Mouse (Mus musculus) adrenal gland, adult 8-10 months (tissue): ENCODE data around the gene Ifi202b. TPM values are rescaled to one million over a fixed set of nuclear protein-coding genes. Genes with fewer than 3 reads are reported as not detected.
"Not testable (repeated sequence)": the region's sequence is repeated elsewhere in the genome, so short reads cannot be mapped to it uniquely, and the experiment has no call there.

Source experiments
- DNase-seq: peaks from one replicate; pipeline ENCODE4 v3.0.0; 2022
- total RNA-seq, 4 experiments: library from RNA; stranded (reverse); gene quantifications; 2 replicates each; pipeline ENCODE4 v1.2.4; 2022

Ifi202b gene
- not detected for total RNA-seq

GRCm38 (mm10) chr1:173982694-173983305 lies at the start of gene Ifi202b:
Gene Ifi202b (minus strand): TSS chr1:173982744.
- not testable (repeated sequence) for DNase-seq

DNA sequence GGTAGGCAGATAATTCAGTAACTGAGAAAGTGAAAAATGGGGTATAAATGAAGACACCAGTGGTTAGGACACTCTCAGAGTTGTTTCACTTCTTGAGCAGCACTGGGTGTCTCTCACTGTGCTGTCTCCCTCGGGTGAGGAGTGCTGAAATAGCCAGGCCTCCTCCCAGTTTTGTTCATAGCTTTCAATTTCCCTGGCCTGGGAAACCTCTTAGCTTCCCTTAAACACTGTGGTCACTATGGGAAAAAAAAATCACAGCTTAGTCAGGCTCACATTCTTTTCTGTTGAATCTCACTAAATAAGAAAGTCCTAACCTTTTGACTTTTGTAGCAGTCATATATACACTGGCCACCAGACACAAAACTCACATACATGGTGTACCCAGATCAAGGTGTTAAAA lies 49.2 kb upstream of the Ifi202b start, which contains the start of gene Ifi205:
Gene Ifi205 (minus strand): TSS at position 113 of the 400 bp plus-strand sequence.
- DNase-seq = no peak

- not testable (repeated sequence) for DNase-seq
These were observed 24.5 kb upstream of the Ifi202b start for GRCm38 (mm10) chr1:174007050-174007449.

GRCm38 (mm10) chr1:174004352-174005109 lies 22.0 kb upstream of the Ifi202b start:
- not testable (repeated sequence) for DNase-seq

DNA sequence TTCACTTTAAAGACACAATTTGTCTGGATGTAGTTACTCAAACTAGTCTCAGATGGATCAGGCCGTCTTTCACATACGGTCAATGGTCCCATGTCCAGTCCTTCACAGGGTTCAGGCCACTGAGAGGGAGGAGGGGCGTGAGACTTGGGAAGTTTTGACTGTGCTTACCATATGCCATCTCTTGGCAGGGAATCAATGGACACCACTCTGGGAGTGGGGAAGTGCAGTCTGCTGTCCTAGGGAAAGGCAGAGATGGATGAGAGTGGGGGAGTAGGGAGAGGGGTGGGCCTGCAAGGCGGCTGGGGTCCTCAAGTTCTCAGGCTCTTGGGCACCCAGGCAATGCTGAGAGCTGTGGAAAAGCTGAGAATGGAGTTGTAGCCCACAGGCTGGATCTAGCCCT lies 12.5 kb upstream of the Ifi202b start:
- no peak for DNase-seq

- DNase-seq = not testable (repeated sequence)
These were observed 1.5 kb downstream of the Ifi202b start for GRCm38 (mm10) chr1:173981038-173981437.

- DNase-seq = no peak
These were observed 4.9 kb downstream of the Ifi202b start for GRCm38 (mm10) chr1:173977622-173978021.

DNA sequence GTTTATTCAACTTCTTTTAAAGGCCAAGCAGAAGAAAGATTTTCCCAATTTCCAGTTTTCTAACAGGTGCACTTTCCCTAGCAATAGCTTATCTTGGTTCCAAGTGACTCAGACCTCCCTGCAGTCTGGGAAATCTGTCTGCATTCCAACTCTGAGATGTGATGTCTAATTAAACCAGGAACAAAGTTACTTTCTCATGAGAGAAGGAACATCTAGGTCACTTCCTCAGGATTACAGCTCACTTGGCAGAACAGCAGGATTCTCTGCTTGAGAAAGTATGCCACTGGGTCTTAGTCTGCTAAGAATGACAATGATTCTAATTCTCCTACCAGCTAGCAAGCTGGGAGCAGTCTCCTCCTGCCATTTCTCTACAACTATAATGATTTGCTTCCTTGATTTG lies 9.4 kb downstream of the Ifi202b start:
- no peak for DNase-seq

GRCm38 (mm10) chr1:173961491-173961890 lies 21.1 kb downstream of the Ifi202b start:
- not testable (repeated sequence) for DNase-seq

DNA sequence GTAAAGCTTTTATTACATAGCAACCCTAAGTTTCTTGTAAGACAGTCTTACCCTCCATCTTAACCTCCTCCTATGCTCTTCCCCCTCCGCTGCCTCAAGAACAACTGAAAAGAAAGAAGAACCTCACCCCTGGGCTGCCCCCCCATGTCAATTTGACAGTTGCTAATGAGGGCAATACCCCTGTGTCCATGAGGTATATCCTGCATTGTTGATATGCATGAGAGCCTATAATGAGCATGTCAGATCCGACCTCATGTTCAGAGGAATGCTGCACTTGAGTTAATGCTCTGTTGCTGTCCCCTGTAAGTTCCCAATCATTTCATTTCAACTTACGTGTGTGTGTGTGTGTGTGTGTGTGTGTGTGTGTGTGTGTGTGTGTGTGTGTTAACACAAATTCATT lies 22.5 kb downstream of the Ifi202b start:
- not testable (repeated sequence) for DNase-seq

GRCm38 (mm10) chr1:173955839-173956527 lies 26.6 kb downstream of the Ifi202b start:
- DNase-seq = not testable (repeated sequence)

DNA sequence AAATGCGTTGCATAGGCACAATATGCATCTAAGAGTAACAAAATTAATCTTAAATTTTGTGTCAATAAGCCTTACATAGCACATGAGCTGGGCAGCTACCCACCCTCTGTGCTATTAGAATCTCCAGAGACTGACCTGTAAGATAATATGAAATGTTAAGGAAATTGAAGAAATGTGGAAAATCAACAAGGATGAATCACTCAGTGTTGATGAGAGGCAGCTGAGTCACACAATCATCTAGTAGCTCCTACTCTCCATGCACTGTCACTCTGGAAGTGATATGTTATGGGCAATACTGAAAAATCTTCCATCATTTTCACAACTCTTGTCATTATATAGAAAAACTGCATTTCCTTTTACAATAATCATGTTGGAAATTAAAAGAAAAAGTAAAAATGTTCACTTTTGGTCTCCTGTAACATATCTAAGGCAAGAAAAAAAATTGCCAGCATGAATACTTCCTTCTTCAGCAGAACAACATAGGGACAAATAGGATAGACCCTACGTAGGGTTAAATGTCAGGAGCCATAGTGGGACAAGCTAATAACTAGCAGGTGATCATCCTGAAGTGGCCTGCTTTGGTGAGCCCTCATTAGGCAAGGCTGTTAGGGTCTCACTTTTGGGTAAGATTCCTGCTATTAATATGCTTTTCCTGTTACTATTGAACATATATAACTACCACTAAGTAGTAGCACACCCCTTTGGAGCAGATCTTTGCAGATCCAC lies 27.3 kb downstream of the Ifi202b start:
- no peak for DNase-seq

DNA sequence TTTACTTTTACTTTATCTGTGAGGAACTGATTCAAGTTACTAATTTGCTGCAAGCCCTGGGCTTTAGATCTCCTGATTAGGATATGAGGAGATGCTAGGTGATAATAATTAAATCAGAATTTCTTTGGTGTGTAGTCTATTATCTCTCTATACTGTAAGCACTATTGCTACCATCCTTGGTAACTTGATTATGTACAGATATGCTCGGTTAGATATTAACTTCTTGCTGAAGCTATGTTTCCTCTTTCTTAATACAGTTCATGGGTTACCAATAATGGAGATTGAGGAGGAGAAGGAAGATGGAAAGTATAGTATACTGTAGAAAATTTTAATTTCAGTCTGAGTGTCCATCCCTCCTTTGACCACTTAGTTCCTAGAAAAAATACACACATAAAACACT lies 29.0 kb downstream of the Ifi202b start:
- no peak for DNase-seq

DNA sequence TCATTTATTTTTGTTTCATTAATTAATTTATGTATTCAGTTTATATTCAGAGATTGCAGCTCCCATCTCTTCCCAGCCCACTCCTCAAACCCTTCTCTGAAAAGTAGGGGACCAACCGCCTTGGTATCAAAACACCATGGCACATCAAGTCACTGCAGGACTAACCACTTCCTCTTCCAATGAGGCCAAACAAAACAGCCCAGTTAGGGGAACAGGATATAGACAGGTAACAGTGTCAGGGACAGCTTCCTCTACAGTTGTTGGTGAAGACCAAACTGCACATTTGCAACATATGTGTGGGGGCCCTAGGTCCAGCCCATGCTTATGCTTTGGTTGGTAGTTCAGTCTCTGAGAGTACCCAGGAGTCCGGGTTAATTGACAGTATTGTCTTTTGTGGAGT lies 33.5 kb downstream of the Ifi202b start:
- not testable (repeated sequence) for DNase-seq

DNA sequence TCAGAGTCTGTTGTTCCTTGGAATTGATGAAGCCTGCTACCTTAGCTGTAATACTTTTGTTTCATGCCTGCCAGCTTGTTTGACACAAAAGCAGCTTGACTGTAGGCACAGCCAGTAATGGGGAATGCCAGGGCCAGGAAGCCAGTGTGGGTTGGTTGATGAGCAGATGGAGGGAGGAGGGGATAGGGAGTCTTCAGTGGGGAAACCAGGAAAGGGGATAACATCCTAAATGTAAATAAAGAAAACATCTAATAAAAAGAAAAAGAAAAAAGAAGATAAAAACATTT lies 39.8 kb downstream of the Ifi202b start:
- DNase-seq = not testable (repeated sequence)

DNA sequence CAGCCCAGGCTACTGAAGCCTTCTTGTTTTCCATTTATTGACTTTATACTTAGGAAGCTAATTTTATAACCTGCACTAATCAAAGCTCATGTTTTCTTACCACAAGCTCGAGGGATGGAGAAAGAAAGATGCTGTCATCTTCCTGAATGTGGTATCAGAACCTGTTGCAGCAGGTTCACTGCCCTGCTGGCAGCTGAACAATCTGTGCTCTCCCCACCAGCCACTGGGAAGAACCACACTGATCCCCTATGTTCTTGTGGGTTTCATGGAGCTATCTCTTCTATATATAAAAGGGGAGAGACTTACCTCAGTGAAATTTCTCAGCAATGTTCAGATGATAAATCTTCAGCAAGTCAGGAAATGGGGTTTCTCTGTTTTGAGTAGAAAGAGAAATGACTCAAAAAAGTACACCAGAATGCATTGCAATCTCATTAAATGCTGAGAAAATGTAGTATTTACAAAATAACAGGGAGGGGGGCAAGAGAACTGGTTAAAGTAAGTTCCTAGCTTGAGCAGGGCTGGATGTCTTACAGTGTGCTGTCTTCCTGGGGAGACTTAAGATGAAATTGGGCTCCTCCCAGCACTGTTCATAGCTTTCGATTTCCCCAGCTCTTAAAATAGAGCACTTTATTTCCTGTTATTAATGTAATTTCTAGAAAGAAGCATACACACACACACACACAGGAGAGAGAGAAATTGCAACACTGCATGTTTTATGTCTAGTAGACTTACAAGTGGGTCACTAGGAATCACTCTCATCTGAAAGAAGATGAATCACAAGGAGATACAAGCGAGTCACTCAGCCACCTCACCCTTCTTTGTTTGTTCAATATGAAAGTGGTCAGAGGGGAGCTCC lies 40.4 kb downstream of the Ifi202b start, which contains the start of the genes Mndal and Ifi203:
Gene Mndal (minus strand): TSS at position 568 of the 856 bp plus-strand sequence.
Gene Ifi203 (minus strand): TSS at position 749 of the 856 bp plus-strand sequence.
- DNase-seq = not testable (repeated sequence)

- not testable (repeated sequence) for DNase-seq
These were observed 41.0 kb downstream of the Ifi202b start for GRCm38 (mm10) chr1:173941522-173941921.

GRCm38 (mm10) chr1:173919279-173919678 lies 63.3 kb downstream of the Ifi202b start:
- not testable (repeated sequence) for DNase-seq

GRCm38 (mm10) chr1:173914559-173914958 lies 68.0 kb downstream of the Ifi202b start:
- no peak for DNase-seq

- not testable (repeated sequence) for DNase-seq
These were observed 69.2 kb downstream of the Ifi202b start for GRCm38 (mm10) chr1:173913256-173913791.
